Mouse (Mus musculus): ENCODE results near the gene Kcnj12.

Kcnj12 gene

GRCm38 (mm10) chr11:61059691-61060457 lies 37.5 kb downstream of the Kcnj12 start:
- DNase-seq (ENCODE audit: inconsistent ontology term): peak; percentile 56

DNA sequence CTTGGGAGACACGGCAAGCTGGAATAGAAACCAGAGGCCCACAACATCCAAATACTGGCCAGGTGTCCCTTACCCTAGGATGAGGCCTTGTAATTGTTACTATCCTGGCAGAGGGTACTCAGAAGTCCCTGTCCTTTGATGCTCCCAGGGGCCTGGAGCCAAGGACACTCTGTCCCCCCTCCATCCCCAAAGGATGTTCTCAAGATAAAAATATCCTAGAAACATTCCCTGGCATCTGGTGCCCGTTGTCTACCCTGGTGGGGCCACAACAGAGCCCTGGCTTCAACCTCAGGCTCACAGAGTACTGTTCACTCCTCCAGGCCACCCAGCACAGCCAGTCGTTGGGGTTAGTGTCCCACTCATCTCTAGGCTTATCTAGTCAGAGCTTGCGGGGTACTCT lies 38.3 kb downstream of the Kcnj12 start:
- DNase-seq (ENCODE audit: inconsistent ontology term): no peak

GRCm38 (mm10) chr11:61062548-61063461 lies 40.4 kb downstream of the Kcnj12 start:
- DNase-seq (ENCODE audit: inconsistent ontology term): peak; percentile 81

- peak; percentile 43 for DNase-seq (ENCODE audit: inconsistent ontology term)
These were observed 41.1 kb downstream of the Kcnj12 start for GRCm38 (mm10) chr11:61063503-61063902.

DNA sequence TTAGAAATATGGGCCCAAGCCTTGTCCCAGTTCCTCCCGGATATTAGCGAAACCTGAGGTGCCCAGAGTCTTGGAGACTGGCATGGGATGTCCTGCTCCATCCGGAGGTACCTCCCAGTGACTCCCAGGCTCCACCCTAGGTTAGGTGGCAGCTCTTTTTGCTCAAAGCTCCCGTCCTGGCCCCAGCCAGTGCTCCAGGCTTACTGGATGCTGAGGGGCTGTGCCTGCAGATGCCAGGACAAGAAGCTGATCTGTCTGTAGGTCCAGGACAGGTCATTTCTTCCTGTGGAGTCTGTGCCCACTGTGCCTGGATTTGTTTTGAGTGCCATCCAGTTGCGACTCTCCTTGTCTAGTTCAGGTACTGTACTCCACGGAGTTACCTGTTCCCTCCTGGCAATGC lies 43.3 kb downstream of the Kcnj12 start:
- DNase-seq (ENCODE audit: inconsistent ontology term): no peak

GRCm38 (mm10) chr11:61067133-61067835 lies 44.9 kb downstream of the Kcnj12 start:
- no peak for DNase-seq (ENCODE audit: inconsistent ontology term)

GRCm38 (mm10) chr11:61068866-61069265 lies 46.5 kb downstream of the Kcnj12 start:
- no peak for DNase-seq (ENCODE audit: inconsistent ontology term)

DNA sequence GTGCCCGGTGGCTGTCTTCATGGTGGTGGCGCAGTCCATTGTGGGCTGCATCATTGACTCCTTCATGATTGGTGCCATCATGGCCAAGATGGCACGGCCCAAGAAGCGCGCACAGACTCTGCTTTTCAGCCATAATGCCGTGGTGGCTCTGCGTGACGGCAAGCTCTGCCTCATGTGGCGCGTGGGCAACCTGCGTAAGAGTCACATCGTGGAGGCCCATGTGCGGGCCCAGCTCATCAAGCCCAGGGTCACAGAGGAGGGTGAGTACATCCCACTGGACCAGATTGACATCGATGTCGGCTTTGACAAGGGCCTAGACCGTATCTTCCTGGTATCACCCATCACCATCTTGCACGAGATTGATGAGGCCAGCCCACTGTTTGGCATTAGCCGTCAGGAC lies 47.3 kb downstream of the Kcnj12 start:
- no peak for DNase-seq (ENCODE audit: inconsistent ontology term)

DNA sequence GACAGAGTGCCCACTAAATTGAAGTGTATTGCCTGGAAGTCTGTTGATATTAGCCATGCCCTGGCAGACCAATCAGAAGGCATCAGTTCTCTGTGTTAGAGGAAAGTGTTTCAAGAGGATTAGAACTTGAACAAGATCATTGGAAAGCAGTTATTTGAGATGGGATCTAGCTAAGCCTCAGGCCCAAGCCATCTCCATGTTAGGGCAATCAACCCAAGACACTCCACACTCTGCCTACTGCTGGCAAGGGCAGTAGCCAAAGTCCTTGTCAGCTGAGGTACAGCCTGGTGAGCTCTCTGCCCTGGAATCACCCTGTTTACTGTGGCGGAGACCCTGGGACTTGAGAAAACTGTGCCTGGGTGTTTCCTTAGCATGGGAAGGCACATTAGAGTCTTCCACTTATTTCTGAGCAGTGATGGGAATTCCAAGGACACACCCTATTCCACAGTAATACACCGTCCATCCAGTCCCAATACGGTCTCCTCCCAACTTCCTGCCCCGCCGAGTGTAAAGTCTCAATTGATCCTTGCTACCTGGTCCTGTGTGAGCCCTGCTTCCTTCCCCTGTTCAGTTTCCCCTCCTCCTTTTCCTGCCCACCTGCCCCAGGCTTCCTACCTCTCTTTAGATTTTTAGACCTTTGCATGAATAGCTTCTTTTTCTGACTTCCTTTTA lies 52.4 kb downstream of the Kcnj12 start:
- DNase-seq (ENCODE audit: inconsistent ontology term): no peak

- DNase-seq (ENCODE audit: inconsistent ontology term): no peak
These were observed 53.3 kb downstream of the Kcnj12 start for GRCm38 (mm10) chr11:61075361-61076326.

DNA sequence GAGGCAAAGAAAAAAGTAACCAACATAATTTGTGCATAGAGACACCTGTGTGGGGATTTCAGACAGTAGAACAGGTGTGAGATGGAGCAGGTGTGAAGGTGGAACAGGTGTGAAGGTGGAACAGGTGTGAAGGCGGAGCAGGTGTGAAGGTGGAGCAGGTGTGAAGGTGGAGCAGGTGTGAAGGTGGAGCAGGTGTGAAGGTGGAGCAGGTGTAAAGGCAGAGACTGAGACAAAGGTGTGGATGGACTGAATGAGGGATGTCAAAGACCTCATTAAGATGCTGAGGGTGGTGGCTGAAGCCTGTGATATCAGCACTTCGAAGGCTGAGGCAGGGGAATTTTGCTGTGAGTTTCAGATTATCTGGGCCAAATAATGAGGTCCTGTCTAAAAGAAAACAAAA lies 59.3 kb downstream of the Kcnj12 start:
- DNase-seq (ENCODE audit: inconsistent ontology term): no peak

DNA sequence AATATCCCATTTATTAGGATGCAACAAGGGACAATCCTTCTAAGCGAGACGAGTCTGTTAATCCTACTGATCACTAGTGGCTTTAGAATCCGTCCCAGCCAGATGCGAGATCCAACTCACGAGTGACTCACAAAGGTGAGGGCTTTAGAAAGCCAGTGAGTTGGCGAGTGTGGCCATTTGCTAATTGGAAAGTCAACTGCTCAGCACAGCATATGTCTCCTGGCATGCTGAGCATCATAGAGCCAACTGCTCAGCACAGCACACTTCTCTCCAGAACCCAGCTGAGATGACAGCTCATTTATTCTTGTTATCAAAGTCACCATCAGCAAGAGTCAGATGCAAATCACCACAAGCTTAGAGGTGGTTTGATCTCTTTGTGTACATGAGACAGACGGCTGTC lies 67.8 kb downstream of the Kcnj12 start:
- no peak for DNase-seq (ENCODE audit: inconsistent ontology term)

- DNase-seq (ENCODE audit: inconsistent ontology term): no peak
These were observed 68.8 kb downstream of the Kcnj12 start for GRCm38 (mm10) chr11:61091192-61091591.

DNA sequence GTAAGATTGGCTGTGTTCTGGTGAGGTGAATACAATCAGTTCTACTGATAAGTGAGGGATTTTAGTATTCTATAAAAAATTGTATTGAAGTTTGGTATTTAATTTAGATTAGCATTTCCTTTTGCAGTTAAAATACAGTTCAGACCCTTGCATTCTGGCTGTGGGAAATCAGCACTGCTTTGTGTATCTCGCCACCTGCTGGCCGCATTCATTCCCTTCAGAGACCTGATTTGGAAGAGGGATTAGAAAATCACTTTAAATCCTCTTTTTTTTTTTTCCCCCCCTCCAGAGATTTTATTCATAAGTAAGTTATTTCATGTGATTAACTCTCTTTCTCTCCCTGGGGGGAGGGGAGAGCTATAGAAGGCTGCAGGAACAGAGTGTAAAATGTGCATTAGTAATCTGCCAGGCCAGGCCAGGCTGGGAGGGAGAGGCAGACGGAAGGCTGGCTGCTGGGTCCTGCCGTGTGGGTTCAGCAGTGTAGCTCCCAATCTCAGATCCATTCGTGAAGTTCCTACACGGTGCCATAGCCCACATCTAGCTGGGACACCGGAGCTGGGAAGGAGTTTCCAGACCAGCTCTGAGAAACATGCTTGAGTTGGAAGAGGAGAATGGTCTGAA lies 69.4 kb downstream of the Kcnj12 start:
- peak; percentile 46 for DNase-seq (ENCODE audit: inconsistent ontology term)

DNA sequence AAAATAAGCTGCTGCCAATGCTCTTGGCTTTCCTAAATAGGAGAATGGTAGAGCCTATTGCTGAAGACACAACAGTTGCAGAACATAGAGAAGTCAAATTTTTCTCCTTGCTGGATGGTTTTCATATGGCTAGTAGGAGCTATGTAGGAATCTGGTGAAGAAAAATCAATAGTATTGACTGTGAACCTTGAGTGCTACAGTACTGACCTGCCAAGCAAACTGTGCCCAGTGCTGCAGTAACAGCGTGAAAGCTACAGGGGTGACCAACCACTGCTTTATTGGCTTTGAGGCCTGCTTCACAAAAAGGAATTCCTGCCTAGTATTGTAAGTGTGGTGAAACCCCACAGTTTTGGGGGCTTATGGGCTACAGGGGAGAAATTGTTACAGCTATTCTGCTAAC lies 75.7 kb downstream of the Kcnj12 start:
- no peak for DNase-seq (ENCODE audit: inconsistent ontology term)

GRCm38 (mm10) chr11:61102397-61103339 lies 80.3 kb downstream of the Kcnj12 start:
- no peak for DNase-seq (ENCODE audit: inconsistent ontology term)

DNA sequence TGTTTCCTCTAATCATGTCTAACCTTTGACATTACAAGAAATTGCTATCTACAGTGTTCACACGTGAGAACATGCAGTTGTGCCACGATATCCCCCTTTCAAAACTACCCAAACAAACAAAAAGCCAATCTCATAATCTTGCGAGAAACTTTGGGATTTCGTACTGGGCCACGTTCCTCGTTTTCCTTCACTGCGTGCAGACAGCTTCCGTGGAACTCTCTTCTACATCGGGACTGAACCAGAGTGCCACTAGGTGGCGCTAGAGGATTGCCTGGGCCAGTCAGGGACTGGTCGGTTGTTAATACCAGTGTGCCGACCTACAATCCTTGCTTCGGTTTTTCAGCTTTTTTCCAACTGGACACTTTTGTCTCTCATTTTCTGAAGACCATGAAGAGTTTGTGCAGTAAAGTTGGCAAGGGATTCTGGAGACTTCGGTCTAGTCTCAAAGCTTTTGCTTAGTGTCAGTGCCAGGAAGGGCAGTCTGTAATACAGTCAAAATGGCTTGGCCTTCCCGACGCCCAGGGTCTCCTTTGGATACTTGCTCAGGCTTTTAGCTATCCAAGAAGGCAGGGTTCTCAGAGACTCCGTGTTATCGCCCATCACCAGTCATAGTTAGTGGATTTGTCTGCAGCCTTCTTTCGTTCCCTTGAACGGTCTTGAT lies 82.0 kb downstream of the Kcnj12 start:
- DNase-seq (ENCODE audit: inconsistent ontology term): peak; percentile 68

DNA sequence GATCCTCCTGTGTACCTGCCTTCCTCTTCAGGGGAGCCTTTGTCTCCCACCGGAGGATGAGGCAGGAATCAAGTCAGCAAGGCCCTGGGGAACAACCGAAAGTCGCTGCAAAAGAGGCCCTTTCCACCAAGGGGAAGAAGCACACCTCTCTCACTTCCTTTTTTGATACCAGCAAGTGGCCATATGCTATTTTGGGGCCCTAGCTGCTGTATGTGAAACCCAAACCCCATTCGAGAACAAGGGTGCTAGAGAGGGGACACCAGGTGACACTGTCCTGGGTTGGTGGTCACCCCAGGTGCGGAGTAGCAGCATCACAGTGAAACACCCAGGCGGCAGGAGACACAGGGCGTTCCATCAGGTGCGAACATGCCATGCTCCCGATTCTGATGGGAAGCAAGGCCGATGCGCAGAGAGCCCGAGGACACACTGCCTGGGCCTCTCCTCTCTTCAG lies 86.6 kb downstream of the Kcnj12 start:
- no peak for DNase-seq (ENCODE audit: inconsistent ontology term)
